Mouse (Mus musculus) lung, postnatal 0 days (tissue): ENCODE results near the gene Slc7a14. TPM values are rescaled to one million over a fixed set of nuclear protein-coding genes. Genes with fewer than 3 reads are reported as not detected.

Experiments
- ATAC-seq: fragments of 200-750 bp; cut with Nextera tagmentation; 2 replicates; pipeline ENCODE4 v1.8.0; 2017; ENCODE audit warnings: moderate library complexity
- DNase-seq: peaks from one replicate; pipeline ENCODE4 v3.0.0-alpha.2; 2016; ENCODE audit warnings: low spot score
- H3K27ac ChIP-seq: fragments of 300-500 bp; sonication (generic); 2 replicates; pipeline ENCODE4 v1.5.1; 2014; ENCODE audit warnings: antibody characterized with exemption, mild to moderate bottlenecking, low read length, mixed read lengths
- H3K27me3 ChIP-seq: fragments of 300-500 bp; sonication (generic); replicated peaks from 2 replicates; pipeline ENCODE4 v1.6.1; 2014; ENCODE audit warnings: low read length, mixed read lengths; ENCODE audit not compliant: insufficient read depth
- H3K36me3 ChIP-seq: fragments of 300-500 bp; sonication (generic); 2 replicates; pipeline ENCODE4 v1.6.1; 2014; ENCODE audit warnings: low read length, mixed read lengths; ENCODE audit not compliant: insufficient read depth
- H3K4me1 ChIP-seq: fragments of 300-500 bp; sonication (generic); 2 replicates; pipeline ENCODE4 v1.6.1; 2014; ENCODE audit warnings: antibody characterized with exemption, low read depth, low read length, mixed read lengths; ENCODE audit not compliant: insufficient read depth
- H3K4me2 ChIP-seq: fragments of 300-500 bp; sonication (generic); replicated peaks from 2 replicates; pipeline ENCODE4 v1.6.1; 2014; ENCODE audit warnings: low read depth, mild to moderate bottlenecking, low read length, moderate library complexity, mixed read lengths
- H3K4me3 ChIP-seq: fragments of 300-500 bp; sonication (generic); 2 replicates; pipeline ENCODE4 v1.5.1; 2014; ENCODE audit warnings: low read depth, low read length
- H3K9ac ChIP-seq: fragments of 300-500 bp; sonication (generic); replicated peaks from 2 replicates; pipeline ENCODE4 v1.6.1; 2014; ENCODE audit warnings: low read depth, mild to moderate bottlenecking
- H3K9me3 ChIP-seq: fragments of 300-500 bp; sonication (generic); 2 replicates; pipeline ENCODE4 v1.6.1; 2016; ENCODE audit warnings: low read length, mixed read lengths
- CTCF ChIP-seq: IDR thresholded peaks from 2 replicates; pipeline ENCODE4 v1.5.1; 2016; ENCODE audit warnings: antibody characterized with exemption, mild to moderate bottlenecking
- EP300 ChIP-seq: IDR thresholded peaks from 2 replicates; pipeline ENCODE4 v1.6.1; 2016; ENCODE audit warnings: antibody characterized with exemption, mild to moderate bottlenecking, control low read depth
- WGBS: fragments of 180-500 bp; shearing (Covaris S2); extraction: QIAGEN DNeasy Blood & Tissue Kit; methylation state at CpG from one replicate; pipeline ENCODE4 v1.1.7; 2014; 5-methylcytosine and 5-hydroxymethylcytosine counted together
- polyA plus RNA-seq: library from polyadenylated mRNA; unstranded; fragments of >200 nt; fragmentation: Nextera tagmentation; extraction: Ambion mirVana; gene quantifications from 2 replicates; pipeline ENCODE4 v1.2.1, GENCODE M21; 2015

Gene Slc7a14
- polyA plus RNA-seq, 1 experiment from 2014 or later = 0.07 TPM

GRCm38 (mm10) chr3:31165803-31166202 lies 144.4 kb downstream of the Slc7a14 start:
- H3K36me3 ChIP-seq = no peaks in the 10 kb centered on the region
- H3K9me3 ChIP-seq = no peaks in the 10 kb centered on the region
- no peaks in the 10 kb centered on the region for H3K4me1 ChIP-seq
- DNase-seq (no peak), ATAC-seq (no peak)
- TF ChIP-seq CTCF (no peak), EP300 (no peak)
- H3K4me2 ChIP-seq = no peak overlapping the region
- H3K4me3 ChIP-seq = no peak overlapping the region
- H3K27me3 ChIP-seq = no peaks in the 10 kb centered on the region
- H3K27ac ChIP-seq = no peak overlapping the region
- no peak overlapping the region for H3K9ac ChIP-seq
- WGBS = 57% methylated on average over 3 of the region's 3 CpGs

GRCm38 (mm10) chr3:31162860-31163259 lies 147.3 kb downstream of the Slc7a14 start:
- H3K9ac ChIP-seq = no peak overlapping the region
- H3K9me3 ChIP-seq = no peaks in the 10 kb centered on the region
- H3K4me2 ChIP-seq = no peak overlapping the region
- ATAC-seq (no peak), DNase-seq (no peak)
- no peak overlapping the region for H3K4me3 ChIP-seq
- no peaks in the 10 kb centered on the region for H3K36me3 ChIP-seq
- WGBS = 89% methylated on average over 14 of the region's 14 CpGs
- no peak for TF ChIP-seq CTCF
- no peak for TF ChIP-seq EP300
- no peaks in the 10 kb centered on the region for H3K27me3 ChIP-seq
- no peaks in the 10 kb centered on the region for H3K4me1 ChIP-seq
- H3K27ac ChIP-seq = no peak overlapping the region

GRCm38 (mm10) chr3:31161336-31161735 lies 148.8 kb downstream of the Slc7a14 start:
- H3K36me3 ChIP-seq = no peaks in the 10 kb centered on the region
- ATAC-seq = no peak
- H3K27me3 ChIP-seq = no peaks in the 10 kb centered on the region
- H3K9ac ChIP-seq = no peak overlapping the region
- DNase-seq = no peak
- TF ChIP-seq CTCF = no peak
- no peak for TF ChIP-seq EP300
- no peak overlapping the region for H3K4me2 ChIP-seq
- WGBS = 48% methylated on average over 6 of the region's 6 CpGs
- no peak overlapping the region for H3K4me3 ChIP-seq
- no peaks in the 10 kb centered on the region for H3K4me1 ChIP-seq
- H3K9me3 ChIP-seq = no peaks in the 10 kb centered on the region
- H3K27ac ChIP-seq = no peak overlapping the region

GRCm38 (mm10) chr3:31160046-31160445 lies 150.1 kb downstream of the Slc7a14 start:
- TF ChIP-seq CTCF = no peak
- TF ChIP-seq EP300 = no peak
- H3K27ac ChIP-seq = no peak overlapping the region
- ATAC-seq = no peak
- no peak for DNase-seq
- H3K4me3 ChIP-seq = no peak overlapping the region
- no peak overlapping the region for H3K4me2 ChIP-seq
- no peaks in the 10 kb centered on the region for H3K9me3 ChIP-seq
- H3K27me3 ChIP-seq = no peaks in the 10 kb centered on the region
- no peaks in the 10 kb centered on the region for H3K4me1 ChIP-seq
- H3K36me3 ChIP-seq = no peaks in the 10 kb centered on the region
- no peak overlapping the region for H3K9ac ChIP-seq
- 66% methylated on average over 10 of the region's 10 CpGs for WGBS

- H3K27me3 ChIP-seq = no peaks in the 10 kb centered on the region
- no peak overlapping the region for H3K27ac ChIP-seq
- no peak overlapping the region for H3K4me3 ChIP-seq
- H3K9ac ChIP-seq = no peak overlapping the region
- no peaks in the 10 kb centered on the region for H3K36me3 ChIP-seq
- TF ChIP-seq CTCF = no peak
- TF ChIP-seq EP300 = no peak
- DNase-seq (no peak), ATAC-seq (no peak)
- WGBS = 58% methylated on average over 15 of the region's 15 CpGs
- H3K9me3 ChIP-seq = no peaks in the 10 kb centered on the region
- no peaks in the 10 kb centered on the region for H3K4me1 ChIP-seq
- no peak overlapping the region for H3K4me2 ChIP-seq
Observed at GRCm38 (mm10) chr3:31157776-31158175, 152.4 kb downstream of the Slc7a14 start.

GRCm38 (mm10) chr3:31156126-31156525 lies 154.1 kb downstream of the Slc7a14 start:
- TF ChIP-seq CTCF = no peak
- no peak for TF ChIP-seq EP300
- Histone ChIP-seq H3K27ac (no peak overlapping the region), H3K4me1 (no peaks in the 10 kb centered on the region), H3K4me3 (no peak overlapping the region), H3K9ac (no peak overlapping the region), H3K27me3 (no peaks in the 10 kb centered on the region), H3K9me3 (no peaks in the 10 kb centered on the region), H3K36me3 (no peaks in the 10 kb centered on the region), H3K4me2 (no peak overlapping the region)
- ATAC-seq = no peak
- DNase-seq = no peak
- WGBS = 61% methylated on average over 3 of the region's 3 CpGs

Other genes with a start within 250 kb of the Slc7a14 start
- gene Skil, start 215.3 kb downstream of the Slc7a14 start, polyA plus RNA-seq = 24.8 and 29.6 TPM in 2 replicates
- gene Cldn11, start 160.5 kb downstream of the Slc7a14 start, polyA plus RNA-seq = 1.3 and 2.2 TPM in 2 replicates